Mouse (Mus musculus): Measurements from ENCODE around the gene Mesp1.

DNA sequence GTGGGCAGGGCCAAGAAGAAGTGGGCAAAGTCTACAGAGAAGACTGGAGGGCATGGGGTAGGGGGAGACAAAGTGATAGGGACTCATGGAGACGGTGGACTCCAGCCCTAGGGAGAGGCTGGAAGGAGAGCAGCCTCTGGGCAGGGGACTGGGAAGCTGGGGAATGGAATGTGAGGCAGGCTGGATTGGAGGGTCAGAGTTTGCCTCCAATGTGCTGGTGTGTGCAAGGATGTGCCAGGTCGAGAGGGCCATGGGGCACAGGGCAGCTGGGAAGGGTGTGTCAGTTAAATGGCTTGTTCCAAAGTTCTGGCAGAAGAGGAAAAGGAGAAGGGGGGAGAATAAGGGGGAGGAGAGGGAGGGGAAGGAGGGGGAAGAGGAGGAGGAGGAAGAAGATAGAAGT lies 43.7 kb upstream of the Mesp1 start:
- TF ChIP-seq ZNF384 (IDR thresholded peaks at IDR 0.05; ENCODE audit: low read depth, low read length) (no peak), CHD1 (IDR thresholded peaks at IDR 0.05; ENCODE audit: low read depth, low read length) (no peak), KAT2A (conservative IDR thresholded peaks at IDR 0.05; ENCODE audit: low read depth, low read length) (no peak), GATA1 (IDR thresholded peaks at IDR 0.05; ENCODE audit: low read depth, low read length) (no peak)
